Mouse (Mus musculus) heart, postnatal 0 days (tissue): ENCODE measurements around the gene Pde11a. TPM values are rescaled to one million over a fixed set of nuclear protein-coding genes. Genes with fewer than 3 reads are reported as not detected.
A peak's percentile ranks its signal among the peaks of the same experiment; 100 is the strongest.

Source experiments
- ATAC-seq: fragments of 200-750 bp; cut with Nextera tagmentation; 2 replicates; pipeline ENCODE4 v1.8.0; 2017; ENCODE audit warnings: low read depth, moderate number of reproducible peaks, moderate library complexity; ENCODE audit not compliant: insufficient read depth
- DNase-seq: peaks from one replicate; pipeline ENCODE4 v3.0.0-alpha.2; 2016; ENCODE audit warnings: low spot score
- H3K27ac ChIP-seq: fragments of 300-500 bp; sonication (generic); 2 replicates; pipeline ENCODE4 v1.5.1; 2014; ENCODE audit warnings: low read depth, mild to moderate bottlenecking
- H3K27me3 ChIP-seq: fragments of 300-500 bp; sonication (generic); 2 replicates; pipeline ENCODE4 v1.6.1; 2014; ENCODE audit warnings: low read length, mixed read lengths; ENCODE audit not compliant: control insufficient read depth, insufficient read depth
- H3K36me3 ChIP-seq: fragments of 300-500 bp; sonication (generic); replicated peaks from 2 replicates; pipeline ENCODE4 v1.6.1; 2014; ENCODE audit warnings: low read length, mixed read lengths; ENCODE audit not compliant: control insufficient read depth, insufficient read depth
- H3K4me1 ChIP-seq: fragments of 300-500 bp; sonication (generic); 2 replicates; pipeline ENCODE4 v1.6.1; 2014; ENCODE audit warnings: antibody characterized with exemption; ENCODE audit not compliant: control insufficient read depth, insufficient read depth
- H3K4me2 ChIP-seq: fragments of 300-500 bp; sonication (generic); 2 replicates; pipeline ENCODE4 v1.6.1; 2014; ENCODE audit warnings: low read depth, mild to moderate bottlenecking, low read length, moderate library complexity
- H3K4me3 ChIP-seq: fragments of 300-500 bp; sonication (generic); 2 replicates; pipeline ENCODE4 v1.5.1; 2014; ENCODE audit warnings: low read depth, low read length
- H3K9ac ChIP-seq: fragments of 300-500 bp; sonication (generic); replicated peaks from 2 replicates; pipeline ENCODE4 v1.6.1; 2014; ENCODE audit warnings: low read depth, low read length, mixed read lengths
- H3K9me3 ChIP-seq: fragments of 300-500 bp; sonication (generic); replicated peaks from 2 replicates; pipeline ENCODE4 v1.6.1; 2016; ENCODE audit warnings: low read length; ENCODE audit not compliant: control insufficient read depth
- CTCF ChIP-seq: IDR thresholded peaks from 2 replicates; pipeline ENCODE4 v1.5.1; 2016; ENCODE audit warnings: antibody characterized with exemption, control low read depth, low read depth
- EP300 ChIP-seq: IDR thresholded peaks from 2 replicates; pipeline ENCODE4 v1.6.1; 2016; ENCODE audit warnings: antibody characterized with exemption, low read depth
- WGBS: fragments of 180-500 bp; shearing (Covaris S2); extraction: QIAGEN DNeasy Blood & Tissue Kit; methylation state at CpG from one replicate; pipeline ENCODE4 v1.1.7; 2014; 5-methylcytosine and 5-hydroxymethylcytosine counted together
- polyA plus RNA-seq: library from polyadenylated mRNA; unstranded; fragments of >200 nt; fragmentation: Nextera tagmentation; extraction: Ambion mirVana; gene quantifications from 2 replicates; pipeline ENCODE4 v1.2.1, GENCODE M21; 2015
- total RNA-seq: library from RNA; depleted of rRNA; stranded (reverse); fragments of >200 nt; gene quantifications from 2 replicates; pipeline ENCODE4 v1.2.3, GENCODE M21; 2014; ENCODE audit warnings: low replicate concordance

Gene Pde11a
- total and polyA plus RNA-seq, 2 experiments from 2014 or later = 0.05 TPM; not detected in 1

DNA sequence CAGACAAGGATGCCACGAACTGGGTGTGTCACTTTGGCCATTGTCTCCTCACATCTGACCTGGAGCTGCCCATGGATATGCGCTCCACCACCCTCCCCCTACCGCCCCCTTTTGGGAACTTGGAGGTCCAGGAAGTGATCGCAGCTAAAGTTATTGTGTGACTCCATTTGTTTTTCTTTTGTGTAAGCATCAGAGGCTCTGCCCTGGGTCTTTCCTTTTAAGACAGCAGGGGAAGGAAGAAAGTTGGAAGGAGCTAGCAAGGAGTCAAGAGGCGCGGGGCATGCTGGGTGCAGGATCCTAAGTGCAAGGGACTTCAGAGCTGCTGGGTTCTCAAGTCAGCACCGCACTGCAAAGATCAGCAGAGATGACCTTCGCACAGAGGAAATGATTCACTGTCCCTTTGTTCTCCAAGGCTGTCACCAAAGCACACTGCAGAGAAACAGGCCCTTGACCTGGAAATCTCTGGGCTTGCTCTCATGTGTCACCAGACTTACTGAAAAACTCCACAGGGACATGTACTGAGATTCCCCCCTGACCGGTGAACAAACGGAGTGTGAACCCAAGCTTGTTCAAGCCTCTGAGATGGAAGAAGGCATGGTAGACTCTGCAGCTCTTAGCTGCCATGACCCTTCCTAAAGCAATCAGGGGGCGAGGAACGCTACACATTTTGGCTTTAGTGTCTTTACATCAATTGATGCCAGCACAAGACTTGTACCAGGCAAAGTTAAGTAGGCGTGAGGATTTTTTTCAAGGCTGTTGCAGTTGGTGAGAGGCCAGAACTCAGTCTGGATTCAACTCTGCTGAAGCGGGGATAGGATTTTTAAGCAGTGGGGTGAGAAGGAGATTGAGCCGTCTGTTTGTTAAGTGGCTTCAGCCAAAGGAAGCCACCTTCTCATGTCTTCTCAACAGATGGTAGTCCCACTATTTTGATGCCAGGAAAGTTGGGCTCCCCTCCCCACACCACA lies 377.9 kb downstream of the Pde11a start:
- H3K4me2 ChIP-seq = peak overlapping the region; percentile 26
- ATAC-seq (peak; percentile 74), DNase-seq (peak; percentile 80)
- H3K9me3 ChIP-seq = no peaks in the 10 kb centered on the region
- no peak overlapping the region for H3K4me3 ChIP-seq
- no peaks in the 10 kb centered on the region for H3K27me3 ChIP-seq
- no peak overlapping the region for H3K9ac ChIP-seq
- H3K4me1 ChIP-seq = peaks cover 31% of the 10 kb centered on the region
- WGBS = 50% methylated on average over 15 of the region's 15 CpGs
- no peaks in the 10 kb centered on the region for H3K36me3 ChIP-seq
- H3K27ac ChIP-seq = peak overlapping the region; percentile 82
- TF ChIP-seq EP300 (no peak), CTCF (no peak)

DNA sequence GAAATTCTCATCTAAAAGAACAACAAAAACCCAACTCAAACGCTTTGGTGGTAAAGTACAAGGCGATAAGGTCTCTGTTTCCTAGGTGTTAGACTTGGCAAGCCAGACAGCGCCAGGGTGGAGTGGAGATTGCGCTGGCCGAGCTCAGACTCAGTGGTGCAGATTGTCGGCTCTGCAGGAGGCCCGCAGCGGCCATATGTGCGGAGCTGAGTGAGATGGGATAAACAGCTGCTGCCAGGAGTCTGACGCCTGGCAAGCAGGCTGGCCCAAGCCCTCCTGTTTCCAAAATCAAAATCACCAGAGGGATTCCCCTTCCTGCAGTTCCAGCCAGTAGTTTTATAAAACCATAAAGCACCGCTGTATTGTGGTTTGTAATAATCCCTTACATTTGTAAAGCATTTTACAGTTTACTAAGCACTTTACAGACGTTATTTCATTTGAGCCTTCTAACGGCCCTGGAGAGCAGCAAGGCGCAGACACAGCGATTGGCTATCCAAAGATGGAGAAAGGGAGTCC lies 378.7 kb downstream of the Pde11a start:
- no peaks in the 10 kb centered on the region for H3K9me3 ChIP-seq
- 0 out of 2 replicates have a peak overlapping the region, but pooled peaks have one; percentile 17 for H3K9ac ChIP-seq
- DNase-seq (peak; percentile 36), ATAC-seq (no peak; the same call in 1 of the 2 replicates)
- peaks cover 31% of the 10 kb centered on the region for H3K4me1 ChIP-seq
- peak overlapping the region; percentile 26 for H3K4me2 ChIP-seq
- WGBS = 11% methylated on average over 15 of the region's 15 CpGs
- TF ChIP-seq CTCF (no peak), EP300 (0 out of 2 replicates have a peak, but pooled peaks have one; percentile 19)
- H3K36me3 ChIP-seq = no peaks in the 10 kb centered on the region
- no peaks in the 10 kb centered on the region for H3K27me3 ChIP-seq
- H3K4me3 ChIP-seq = no peak overlapping the region
- peak overlapping the region; percentile 82 for H3K27ac ChIP-seq

DNA sequence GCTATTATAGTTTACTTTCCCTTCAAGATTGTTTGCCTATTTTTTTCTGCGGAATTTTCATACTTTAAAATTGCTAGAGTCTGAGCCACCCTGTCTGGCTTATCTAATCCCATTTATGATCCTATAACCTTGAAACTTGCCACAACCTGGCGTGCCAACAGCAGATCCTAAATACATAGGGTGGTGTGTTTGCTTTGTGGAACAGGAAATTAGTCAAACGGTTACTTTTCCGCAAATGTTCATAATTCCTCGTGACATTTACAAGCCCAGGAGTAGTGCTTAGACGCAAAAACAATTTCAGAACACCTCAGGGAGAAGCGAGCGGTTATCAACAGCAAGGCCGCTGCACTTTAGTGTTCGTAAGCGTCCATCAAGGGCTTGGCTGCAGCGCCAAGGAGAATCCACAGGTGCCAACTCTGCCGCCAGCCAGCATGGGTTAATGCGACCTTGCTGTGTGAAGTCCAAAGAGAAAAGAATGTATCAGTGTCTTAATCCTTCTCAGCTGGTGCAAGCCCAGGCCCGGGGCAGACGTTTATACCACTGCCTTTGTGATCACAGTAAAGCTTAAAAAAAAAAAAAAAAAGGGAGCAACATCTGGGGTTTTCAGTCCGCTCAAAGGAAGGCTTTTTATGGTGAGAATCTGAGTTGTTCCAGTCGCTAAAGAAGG lies 379.3 kb downstream of the Pde11a start:
- Histone ChIP-seq H3K4me1 (peaks cover 30% of the 10 kb centered on the region), H3K36me3 (no peaks in the 10 kb centered on the region), H3K4me2 (peak overlapping the region; percentile 26), H3K9ac (peak overlapping the region; percentile 29; the same call in 1 of the 2 replicates), H3K9me3 (no peaks in the 10 kb centered on the region), H3K27ac (peak overlapping the region; percentile 82), H3K27me3 (no peaks in the 10 kb centered on the region), H3K4me3 (no peak overlapping the region)
- TF ChIP-seq EP300 = no peak
- no peak for TF ChIP-seq CTCF
- peak; percentile 33 for DNase-seq
- WGBS = 24% methylated on average over 18 of the region's 18 CpGs
- ATAC-seq = no peak

GRCm38 (mm10) chr2:75955709-75956108 lies 382.9 kb downstream of the Pde11a start:
- Histone ChIP-seq H3K9me3 (no peaks in the 10 kb centered on the region), H3K27ac (no peak overlapping the region), H3K4me2 (no peak overlapping the region), H3K4me1 (peaks cover 21% of the 10 kb centered on the region), H3K4me3 (no peak overlapping the region), H3K36me3 (no peaks in the 10 kb centered on the region), H3K27me3 (no peaks in the 10 kb centered on the region), H3K9ac (no peak overlapping the region)
- WGBS = 45% methylated on average over 14 of the region's 14 CpGs
- ATAC-seq = no peak
- no peak for DNase-seq
- TF ChIP-seq EP300 (no peak), CTCF (no peak)

GRCm38 (mm10) chr2:75953320-75953719 lies 385.3 kb downstream of the Pde11a start:
- no peaks in the 10 kb centered on the region for H3K4me1 ChIP-seq
- ATAC-seq (no peak), DNase-seq (no peak)
- no peaks in the 10 kb centered on the region for H3K9me3 ChIP-seq
- TF ChIP-seq EP300 = no peak
- no peak for TF ChIP-seq CTCF
- no peaks in the 10 kb centered on the region for H3K27me3 ChIP-seq
- H3K36me3 ChIP-seq = no peaks in the 10 kb centered on the region
- H3K27ac ChIP-seq = no peak overlapping the region
- WGBS = 91% methylated on average over 5 of the region's 5 CpGs
- H3K4me3 ChIP-seq = no peak overlapping the region
- H3K9ac ChIP-seq = no peak overlapping the region
- no peak overlapping the region for H3K4me2 ChIP-seq
